Mouse (Mus musculus) hindbrain, embryonic 13.5 days (tissue): ENCODE results near the gene Gm21974. TPM values are rescaled to one million over a fixed set of nuclear protein-coding genes. Genes with fewer than 3 reads are reported as not detected.
A peak's percentile ranks its signal among the peaks of the same experiment; 100 is the strongest.
"Not testable (repeated sequence)": the region's sequence is repeated elsewhere in the genome, so short reads cannot be mapped to it uniquely, and the experiment has no call there.

Experiments used
- ATAC-seq: fragments of 200-750 bp; cut with Nextera tagmentation; 2 replicates; pipeline ENCODE4 v1.8.0; 2017; ENCODE audit warnings: moderate TSS enrichment; ENCODE audit not compliant: low FRiP score
- H3K27ac ChIP-seq: fragments of 300-500 bp; sonication (generic); 2 replicates; pipeline ENCODE4 v1.5.1; 2015; ENCODE audit warnings: inconsistent platforms, mild to moderate bottlenecking, moderate library complexity
- H3K27me3 ChIP-seq: fragments of 300-500 bp; sonication (generic); 2 replicates; pipeline ENCODE4 v1.6.1; 2015; ENCODE audit warnings: mild to moderate bottlenecking, inconsistent platforms
- H3K36me3 ChIP-seq: fragments of 300-500 bp; sonication (generic); 2 replicates; pipeline ENCODE4 v1.6.1; 2015; ENCODE audit warnings: mild to moderate bottlenecking, inconsistent platforms
- H3K4me1 ChIP-seq: fragments of 300-500 bp; sonication (generic); replicated peaks from 2 replicates; pipeline ENCODE4 v1.6.1; 2015; ENCODE audit warnings: inconsistent platforms
- H3K4me2 ChIP-seq: fragments of 300-500 bp; sonication (generic); 2 replicates; pipeline ENCODE4 v1.6.1; 2015; ENCODE audit warnings: inconsistent platforms, mild to moderate bottlenecking, moderate library complexity
- H3K4me3 ChIP-seq: fragments of 300-500 bp; sonication (generic); 2 replicates; pipeline ENCODE4 v1.5.1; 2015; ENCODE audit warnings: mild to moderate bottlenecking, inconsistent platforms
- H3K9ac ChIP-seq: fragments of 300-500 bp; sonication (generic); 2 replicates; pipeline ENCODE4 v1.6.1; 2015; ENCODE audit warnings: mild to moderate bottlenecking, inconsistent platforms
- H3K9me3 ChIP-seq: fragments of 300-500 bp; sonication (generic); 2 replicates; pipeline ENCODE4 v1.6.1; 2016; ENCODE audit warnings: inconsistent platforms
- WGBS: fragments of 180-500 bp; shearing (Covaris S2); methylation state at CpG from one replicate; pipeline ENCODE4 v1.1.7; 2015; 5-methylcytosine and 5-hydroxymethylcytosine counted together
- polyA plus RNA-seq: library from polyadenylated mRNA; unstranded; fragments of >200 nt; fragmentation: Nextera tagmentation; extraction: Ambion mirVana; gene quantifications from 2 replicates; pipeline ENCODE4 v1.2.1, GENCODE M21; 2015

Gene Gm21974
- polyA plus RNA-seq, result 0.61 TPM in 1 of 2 replicates, not detected in the other

GRCm38 (mm10) chr7:127895442-127895841 lies at the start of gene Gm21974, which contains the start of gene Vkorc1:
Gm21974 (minus strand) TSS chr7:127895454.
Vkorc1 (minus strand) TSS chr7:127895617.
- H3K9ac ChIP-seq, result peak within 1 kb of the TSS; percentile 78
- H3K27me3 ChIP-seq, result peaks cover 2% of the 10 kb centered on the region; the same call in 1 of the 2 replicates
- H3K4me3 ChIP-seq, result peak within 1 kb of the TSS; percentile 62
- H3K9me3 ChIP-seq, result no peaks in the 10 kb centered on the region
- peaks cover 14% of the 10 kb centered on the region for H3K4me1 ChIP-seq
- peaks cover 19% of the 10 kb centered on the region for H3K36me3 ChIP-seq
- ATAC-seq, result peak; percentile 99
- H3K4me2 ChIP-seq, result peak within 1 kb of the TSS; percentile 79
- peak within 1 kb of the TSS; percentile 82 for H3K27ac ChIP-seq
- WGBS, result under 1% methylated on average over 26 of the region's 26 CpGs

GRCm38 (mm10) chr7:127944614-127945013 lies 49.4 kb upstream of the Gm21974 start:
- Histone ChIP-seq H3K4me2 (no peak overlapping the region), H3K9ac (0 out of 2 replicates have a peak overlapping the region, but pooled peaks have one; percentile 29), H3K4me1 (no peaks in the 10 kb centered on the region), H3K27me3 (peaks cover 38% of the 10 kb centered on the region), H3K36me3 (no peaks in the 10 kb centered on the region), H3K4me3 (no peak overlapping the region), H3K27ac (no peak overlapping the region), H3K9me3 (no peaks in the 10 kb centered on the region)
- ATAC-seq, result no peak
- WGBS, result 15% methylated on average over 23 of the region's 23 CpGs

DNA sequence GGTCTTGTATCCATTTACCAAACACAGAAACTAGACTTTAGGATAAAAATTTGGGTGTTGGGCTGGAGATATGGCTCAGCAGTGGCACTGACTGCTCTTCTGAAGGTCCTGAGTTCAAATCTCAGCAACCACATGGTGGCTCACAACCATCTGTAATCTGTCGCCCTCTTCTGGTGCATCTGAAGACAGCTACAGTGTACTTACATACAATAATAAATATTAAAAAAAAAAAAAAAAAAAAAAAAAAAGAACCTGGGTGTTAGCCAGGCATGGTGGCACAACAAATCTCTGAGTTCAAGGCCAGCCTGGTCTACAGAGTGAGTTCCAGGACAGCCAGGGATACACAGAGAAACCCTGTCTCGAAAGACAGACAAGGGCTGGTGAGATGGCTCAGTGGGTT lies 46.8 kb upstream of the Gm21974 start:
- not testable (repeated sequence) for H3K4me1 ChIP-seq, H3K36me3 ChIP-seq, ATAC-seq, H3K4me3 ChIP-seq, H3K9me3 ChIP-seq, H3K4me2 ChIP-seq, H3K9ac ChIP-seq, H3K27ac ChIP-seq
- H3K27me3 ChIP-seq, result peaks cover 38% of the 10 kb centered on the region
- WGBS, result 67% methylated on average over 2 of the region's 2 CpGs

- no peaks in the 10 kb centered on the region for H3K36me3 ChIP-seq
- H3K27me3 ChIP-seq, result peaks cover 9% of the 10 kb centered on the region; the same call in 1 of the 2 replicates
- H3K27ac ChIP-seq, result peak overlapping the region; percentile 83
- H3K4me3 ChIP-seq, result peak overlapping the region; percentile 74
- 57% methylated on average over 18 of the region's 18 CpGs for WGBS
- peaks cover 19% of the 10 kb centered on the region for H3K4me1 ChIP-seq
- peak overlapping the region; percentile 80 for H3K4me2 ChIP-seq
- H3K9me3 ChIP-seq, result no peaks in the 10 kb centered on the region
- H3K9ac ChIP-seq, result peak overlapping the region; percentile 84
- peak; percentile 8; the same call in 1 of the 2 replicates for ATAC-seq
Measured at GRCm38 (mm10) chr7:127936216-127936884, 41.1 kb upstream of the Gm21974 start.

GRCm38 (mm10) chr7:127935748-127936159 lies 40.5 kb upstream of the Gm21974 start:
- peaks cover 12% of the 10 kb centered on the region for H3K27me3 ChIP-seq
- H3K27ac ChIP-seq, result peak overlapping the region; percentile 83
- no peaks in the 10 kb centered on the region for H3K36me3 ChIP-seq
- WGBS, result under 1% methylated on average over 35 of the region's 38 CpGs
- H3K4me2 ChIP-seq, result peak overlapping the region; percentile 80
- H3K4me1 ChIP-seq, result peaks cover 19% of the 10 kb centered on the region
- H3K9ac ChIP-seq, result peak overlapping the region; percentile 84
- no peaks in the 10 kb centered on the region for H3K9me3 ChIP-seq
- ATAC-seq, result peak; percentile 76
- peak overlapping the region; percentile 74 for H3K4me3 ChIP-seq

DNA sequence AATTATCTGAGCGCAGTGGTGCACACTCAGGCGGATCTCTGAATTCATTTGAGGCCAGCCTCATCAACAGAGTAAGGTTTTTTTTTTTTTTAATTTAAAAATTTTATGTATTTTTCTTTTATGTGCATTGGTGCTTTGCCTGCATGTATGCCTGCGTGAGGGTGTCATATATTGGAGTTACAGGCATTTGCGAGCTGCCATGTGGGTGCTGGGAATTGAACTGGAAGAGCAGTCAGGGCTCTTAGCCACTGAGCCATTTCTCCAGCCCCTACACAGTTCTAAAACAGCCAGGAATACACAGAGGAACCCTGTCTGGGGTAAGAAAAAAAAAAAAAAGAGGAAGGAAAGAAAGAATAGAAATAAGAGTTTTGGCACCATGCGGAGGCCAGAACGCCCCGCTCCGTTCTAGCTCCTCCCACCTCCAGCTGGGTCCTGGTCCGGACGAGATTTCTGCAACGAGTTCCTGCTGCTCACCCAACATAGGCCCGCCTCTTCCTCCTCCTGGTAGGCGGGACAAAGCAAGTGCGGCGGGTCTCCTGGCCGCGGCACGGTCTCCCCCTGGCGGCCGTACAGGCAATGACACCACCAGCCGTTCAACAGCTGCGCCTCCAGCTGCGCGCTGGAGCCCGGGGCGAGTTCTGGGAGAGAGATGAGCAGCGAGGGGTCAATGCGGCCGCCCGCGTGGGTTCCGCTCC lies 39.9 kb upstream of the Gm21974 start:
- H3K4me2 ChIP-seq, result peak overlapping the region; percentile 80
- peaks cover 18% of the 10 kb centered on the region for H3K27me3 ChIP-seq
- no peaks in the 10 kb centered on the region for H3K36me3 ChIP-seq
- H3K9ac ChIP-seq, result peak overlapping the region; percentile 84
- H3K27ac ChIP-seq, result peak overlapping the region; percentile 83
- ATAC-seq, result peak; percentile 96
- 6% methylated on average over 31 of the region's 32 CpGs for WGBS
- H3K9me3 ChIP-seq, result no peaks in the 10 kb centered on the region
- peaks cover 19% of the 10 kb centered on the region for H3K4me1 ChIP-seq
- H3K4me3 ChIP-seq, result peak overlapping the region; percentile 74

DNA sequence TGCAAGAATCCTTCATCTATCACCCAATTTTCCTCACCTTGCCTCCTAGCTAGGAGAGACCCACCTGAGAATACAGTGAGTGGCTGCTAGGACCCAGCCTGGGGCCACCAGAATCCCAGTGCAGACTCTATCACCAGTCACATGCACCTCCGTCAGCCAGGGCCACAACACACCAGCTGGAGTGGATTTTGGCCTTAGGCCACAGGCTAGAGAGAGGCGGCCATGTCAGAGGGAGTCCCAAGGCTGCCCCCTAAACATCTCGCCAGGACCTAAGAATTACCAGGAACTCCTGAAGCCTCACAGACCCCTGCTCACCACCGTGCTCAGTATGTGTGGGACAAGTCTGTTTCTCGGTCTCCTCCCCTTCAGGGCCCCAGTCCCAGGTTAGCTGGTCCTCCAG lies 38.8 kb upstream of the Gm21974 start:
- no peak for ATAC-seq
- 0 out of 2 replicates have a peak overlapping the region, but pooled peaks have one; percentile 10 for H3K9ac ChIP-seq

GRCm38 (mm10) chr7:127932273-127933031 lies 37.2 kb upstream of the Gm21974 start:
- 19% methylated on average over 13 of the region's 13 CpGs for WGBS
- 0 out of 2 replicates have a peak overlapping the region, but pooled peaks have one; percentile 39 for H3K9ac ChIP-seq
- ATAC-seq, result no peak
- H3K27me3 ChIP-seq, result peaks cover 45% of the 10 kb centered on the region
- no peaks in the 10 kb centered on the region for H3K9me3 ChIP-seq
- H3K4me3 ChIP-seq, result no peak overlapping the region
- H3K4me2 ChIP-seq, result no peak overlapping the region
- peaks cover 25% of the 10 kb centered on the region for H3K4me1 ChIP-seq
- H3K36me3 ChIP-seq, result peaks cover 2% of the 10 kb centered on the region; the same call in 1 of the 2 replicates
- no peak overlapping the region for H3K27ac ChIP-seq

More for the DNA sequence above, 38.8 kb upstream of the Gm21974 start:
- Histone ChIP-seq H3K27ac (no peak overlapping the region), H3K4me3 (no peak overlapping the region), H3K27me3 (peaks cover 29% of the 10 kb centered on the region), H3K36me3 (no peaks in the 10 kb centered on the region), H3K4me2 (peak overlapping the region; percentile 80; the same call in 1 of the 2 replicates), H3K4me1 (peaks cover 25% of the 10 kb centered on the region), H3K9me3 (no peaks in the 10 kb centered on the region)
- 88% methylated on average over 5 of the region's 5 CpGs for WGBS

DNA sequence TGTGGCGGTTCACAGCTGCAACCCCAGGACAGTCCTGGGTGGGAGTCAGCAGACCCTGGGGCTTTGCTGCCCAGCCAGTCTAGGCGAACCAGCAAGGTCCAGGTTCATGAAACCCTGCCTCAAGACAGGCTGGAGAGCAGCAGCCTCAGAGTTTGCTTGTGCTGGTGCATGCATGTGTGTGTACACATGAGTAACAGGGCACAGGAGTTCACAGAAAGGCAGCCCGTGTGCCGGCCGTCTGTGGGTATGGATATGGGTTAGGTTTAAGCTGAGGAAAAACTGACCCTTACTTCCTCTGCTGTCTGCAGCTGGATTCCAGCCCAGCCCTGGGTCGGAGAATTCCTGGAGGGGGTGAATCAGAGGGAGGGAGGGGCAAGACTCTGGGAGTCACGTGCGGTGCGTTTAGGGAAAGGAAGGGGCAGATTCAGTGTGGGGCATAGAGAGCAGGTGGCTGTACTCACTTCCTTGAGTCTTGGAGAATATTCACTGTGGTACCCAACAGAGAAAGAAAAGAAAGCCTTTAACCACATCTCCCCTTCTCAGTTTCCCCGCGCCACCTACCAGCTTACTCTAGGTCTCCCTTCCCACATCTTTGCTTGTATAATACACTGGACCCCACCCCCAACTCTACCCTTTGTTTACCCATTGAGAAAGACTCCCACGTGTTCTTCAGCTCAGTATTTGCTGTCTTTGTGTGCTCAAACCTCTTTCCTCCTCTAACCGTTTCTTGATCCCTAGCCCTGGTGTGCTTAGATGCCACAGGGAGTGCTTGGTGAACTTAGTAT lies 36.3 kb upstream of the Gm21974 start:
- H3K27ac ChIP-seq, result no peak overlapping the region
- peaks cover 24% of the 10 kb centered on the region for H3K4me1 ChIP-seq
- no peaks in the 10 kb centered on the region for H3K9me3 ChIP-seq
- no peak overlapping the region for H3K4me3 ChIP-seq
- no peak overlapping the region for H3K4me2 ChIP-seq
- H3K36me3 ChIP-seq, result peaks cover 10% of the 10 kb centered on the region
- WGBS, result 43% methylated on average over 13 of the region's 13 CpGs
- ATAC-seq, result no peak
- H3K9ac ChIP-seq, result peak overlapping the region; percentile 39; the same call in 1 of the 2 replicates
- peaks cover 50% of the 10 kb centered on the region for H3K27me3 ChIP-seq

DNA sequence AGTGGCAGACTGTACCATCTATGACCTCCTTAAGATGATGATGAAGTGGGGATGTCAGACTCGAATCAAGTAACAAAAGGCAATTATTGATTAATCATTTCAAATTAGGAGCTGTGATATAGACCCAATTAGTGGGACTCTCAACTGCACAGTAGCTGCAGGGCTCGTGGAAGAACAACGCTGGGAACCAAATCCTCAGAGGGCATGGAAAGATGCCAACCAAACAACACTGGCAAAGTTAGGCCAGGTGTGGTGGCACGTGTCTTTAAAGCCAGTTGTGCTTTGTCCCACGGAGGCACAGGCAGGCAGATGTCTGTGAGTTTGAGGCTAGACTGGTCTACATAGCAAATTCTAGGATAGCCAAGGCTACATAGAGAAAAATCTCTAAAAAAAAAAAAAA lies 35.4 kb upstream of the Gm21974 start:
- Histone ChIP-seq H3K27ac (no peak overlapping the region), H3K9ac (no peak overlapping the region), H3K27me3 (peaks cover 50% of the 10 kb centered on the region), H3K4me2 (no peak overlapping the region), H3K4me1 (peaks cover 17% of the 10 kb centered on the region), H3K4me3 (no peak overlapping the region), H3K36me3 (peaks cover 19% of the 10 kb centered on the region), H3K9me3 (no peaks in the 10 kb centered on the region)
- WGBS, result 79% methylated on average over 5 of the region's 5 CpGs
- no peak for ATAC-seq

DNA sequence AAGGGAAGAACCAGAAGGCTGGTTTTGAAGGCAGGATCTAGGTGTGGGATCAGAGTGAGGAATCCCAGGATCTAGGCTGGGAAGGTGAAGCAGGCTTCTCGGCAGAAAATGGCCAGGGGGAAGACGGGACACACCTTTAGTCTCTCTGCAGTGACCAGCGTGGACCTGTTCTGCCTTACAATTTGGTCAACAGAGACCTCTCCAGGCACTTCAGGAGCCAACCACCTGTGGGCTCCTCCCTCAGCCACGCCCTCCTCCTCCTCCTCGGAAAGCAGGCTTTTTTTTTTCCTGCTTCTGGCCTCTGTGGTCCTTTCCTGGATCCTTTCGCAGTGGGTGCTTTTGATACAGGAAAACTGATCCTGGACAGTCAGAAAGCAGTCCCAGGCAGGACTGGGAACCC lies 34.7 kb upstream of the Gm21974 start, which contains the start of gene Prss8:
TSS of gene Prss8 (minus strand) at position 182 of the 400 bp plus-strand sequence.
- H3K9me3 ChIP-seq, result no peaks in the 10 kb centered on the region
- WGBS, result 7% methylated on average over 6 of the region's 6 CpGs
- peaks cover 50% of the 10 kb centered on the region for H3K27me3 ChIP-seq
- H3K36me3 ChIP-seq, result peaks cover 27% of the 10 kb centered on the region
- H3K4me3 ChIP-seq, result 0 out of 2 replicates have a peak within 1 kb of the TSS, but pooled peaks have one; percentile 9
- peaks cover 16% of the 10 kb centered on the region for H3K4me1 ChIP-seq
- ATAC-seq, result no peak
- H3K27ac ChIP-seq, result no peak within 1 kb of the TSS
- 0 out of 2 replicates have a peak within 1 kb of the TSS, but pooled peaks have one; percentile 13 for H3K4me2 ChIP-seq
- peak within 1 kb of the TSS; percentile 51; the same call in 1 of the 2 replicates for H3K9ac ChIP-seq
